Mouse (Mus musculus) kidney, embryonic 15.5 days (tissue): ENCODE measurements around the gene Minos1. TPM values are rescaled to one million over a fixed set of nuclear protein-coding genes. Genes with fewer than 3 reads are reported as not detected.

ENCODE experiments used
- ATAC-seq: fragments of 200-750 bp; cut with Nextera tagmentation; replicated peaks from 2 replicates; pipeline ENCODE4 v1.8.0; 2017; ENCODE audit warnings: moderate TSS enrichment; ENCODE audit not compliant: low FRiP score
- H3K27ac ChIP-seq: fragments of 300-500 bp; sonication (generic); 2 replicates; pipeline ENCODE4 v1.5.1; 2015; ENCODE audit warnings: mild to moderate bottlenecking, inconsistent platforms
- H3K27me3 ChIP-seq: fragments of 300-500 bp; sonication (generic); 2 replicates; pipeline ENCODE4 v1.6.1; 2015; ENCODE audit warnings: inconsistent platforms
- H3K36me3 ChIP-seq: fragments of 300-500 bp; sonication (generic); 2 replicates; pipeline ENCODE4 v1.6.1; 2015; ENCODE audit warnings: inconsistent platforms
- H3K4me1 ChIP-seq: fragments of 300-500 bp; sonication (generic); 2 replicates; pipeline ENCODE4 v1.6.1; 2015; ENCODE audit warnings: inconsistent platforms
- H3K4me2 ChIP-seq: fragments of 300-500 bp; sonication (generic); 2 replicates; pipeline ENCODE4 v1.6.1; 2015; ENCODE audit warnings: moderate library complexity, mild to moderate bottlenecking, inconsistent platforms
- H3K4me3 ChIP-seq: fragments of 300-500 bp; sonication (generic); replicated peaks from 2 replicates; pipeline ENCODE4 v1.5.1; 2015; ENCODE audit warnings: mild to moderate bottlenecking, inconsistent platforms
- H3K9ac ChIP-seq: fragments of 300-500 bp; sonication (generic); 2 replicates; pipeline ENCODE4 v1.6.1; 2015; ENCODE audit warnings: mild to moderate bottlenecking, inconsistent platforms
- H3K9me3 ChIP-seq: fragments of 300-500 bp; sonication (generic); replicated peaks from 2 replicates; pipeline ENCODE4 v1.6.1; 2016; ENCODE audit warnings: inconsistent platforms
- WGBS: fragments of 180-500 bp; shearing (Covaris S2); methylation state at CpG from one replicate; pipeline ENCODE4 v1.1.7; 2015; ENCODE audit warnings: mixed read lengths; 5-methylcytosine and 5-hydroxymethylcytosine counted together
- polyA plus RNA-seq: library from polyadenylated mRNA; unstranded; fragments of >200 nt; fragmentation: Nextera tagmentation; extraction: Ambion mirVana; gene quantifications from 2 replicates; pipeline ENCODE4 v1.2.1, GENCODE M21; 2015

The Minos1 gene
- polyA plus RNA-seq, 1 experiment from 2014 or later, result 522 TPM

DNA sequence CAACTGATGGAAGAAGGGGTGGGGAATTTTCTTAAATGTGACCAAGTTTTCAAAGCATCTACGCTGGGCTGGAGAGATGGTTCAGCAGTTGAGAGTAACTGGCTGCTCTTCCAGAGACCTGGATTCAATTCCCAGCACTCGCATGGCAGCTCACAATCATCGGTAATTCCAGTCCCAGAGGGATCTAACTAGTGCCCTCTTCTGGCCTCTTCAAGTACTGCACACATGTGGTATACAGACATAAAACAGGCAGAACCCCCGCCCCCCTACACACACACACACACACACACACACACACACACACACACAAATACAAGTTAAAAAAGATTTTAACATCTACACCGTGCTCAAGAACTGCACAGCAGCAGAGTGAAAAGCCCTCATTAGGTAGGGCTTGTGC is 15.2 kb downstream of the Minos1 start:
- Histone ChIP-seq H3K36me3 (no peaks in the 10 kb centered on the region), H3K27ac (no peak overlapping the region), H3K27me3 (no peaks in the 10 kb centered on the region), H3K4me1 (peaks cover 35% of the 10 kb centered on the region), H3K4me3 (no peak overlapping the region), H3K9ac (no peak overlapping the region), H3K4me2 (no peak overlapping the region), H3K9me3 (no peaks in the 10 kb centered on the region)
- no peak for ATAC-seq
- 91% methylated on average over 5 of the region's 5 CpGs for WGBS

DNA sequence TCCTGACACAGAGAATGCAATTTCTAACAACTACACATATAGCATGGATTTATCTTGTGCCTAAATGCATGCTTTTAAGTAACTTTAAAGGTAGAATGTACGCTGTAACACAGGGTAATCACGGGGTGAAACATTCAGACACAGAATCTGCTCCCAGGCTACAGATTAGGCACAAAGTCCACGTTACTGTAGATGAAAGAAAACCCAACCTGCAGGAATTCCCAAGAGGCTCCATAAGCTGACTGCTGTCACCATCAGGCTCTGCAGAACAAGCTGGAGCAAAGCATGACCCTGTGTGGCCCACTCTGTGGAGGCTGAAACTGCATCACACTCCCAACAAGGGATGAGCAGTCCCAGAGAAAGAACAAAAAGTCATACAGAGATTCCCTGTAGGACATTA is 18.4 kb downstream of the Minos1 start:
- WGBS, result 71% methylated on average over 3 of the region's 3 CpGs
- Histone ChIP-seq H3K27ac (peak overlapping the region; percentile 89), H3K4me2 (no peak overlapping the region)

DNA sequence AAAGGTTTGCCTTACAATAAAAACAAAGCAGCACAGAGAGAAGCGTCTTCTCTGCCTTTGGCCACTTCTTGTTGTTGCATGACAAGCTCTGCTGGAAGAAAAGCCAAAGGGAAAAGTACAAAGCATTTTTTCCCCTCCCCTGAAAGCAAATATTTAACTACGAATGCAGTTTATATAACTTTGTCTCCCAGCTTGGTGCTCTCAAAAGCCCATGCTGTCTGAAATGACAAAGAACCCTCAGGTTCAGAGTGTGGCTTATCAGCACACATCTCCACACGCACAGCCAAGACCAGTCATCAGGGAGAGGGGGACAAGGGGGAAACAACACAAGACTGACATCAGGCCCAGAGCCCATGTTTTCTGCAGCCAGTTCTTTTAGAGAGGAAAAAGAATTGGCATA is 19.5 kb downstream of the Minos1 start:
- Histone ChIP-seq H3K27ac (peak overlapping the region; percentile 89), H3K4me3 (no peak overlapping the region), H3K9ac (no peak overlapping the region), H3K9me3 (no peaks in the 10 kb centered on the region), H3K36me3 (no peaks in the 10 kb centered on the region), H3K4me2 (peak overlapping the region; percentile 36), H3K27me3 (no peaks in the 10 kb centered on the region), H3K4me1 (peaks cover 30% of the 10 kb centered on the region)
- no peak for ATAC-seq
- WGBS, result 9% methylated on average over 3 of the region's 3 CpGs

More for the DNA sequence above, 18.4 kb downstream of the Minos1 start:
- Histone ChIP-seq H3K9ac (no peak overlapping the region), H3K4me3 (no peak overlapping the region), H3K9me3 (no peaks in the 10 kb centered on the region), H3K27me3 (no peaks in the 10 kb centered on the region), H3K4me1 (peaks cover 34% of the 10 kb centered on the region), H3K36me3 (no peaks in the 10 kb centered on the region)
- ATAC-seq, result no peak

- Histone ChIP-seq H3K4me2 (peak overlapping the region; percentile 36), H3K27me3 (no peaks in the 10 kb centered on the region), H3K27ac (peak overlapping the region; percentile 89), H3K9ac (no peak overlapping the region), H3K9me3 (no peaks in the 10 kb centered on the region), H3K36me3 (no peaks in the 10 kb centered on the region), H3K4me1 (peaks cover 32% of the 10 kb centered on the region), H3K4me3 (no peak overlapping the region)
- ATAC-seq, result no peak
- whole genome bisulfite sequencing, result 50% methylated on average over 3 of the region's 3 CpGs
Observed at GRCm38 (mm10) chr4:139110858-139111257, 20.1 kb downstream of the Minos1 start.

DNA sequence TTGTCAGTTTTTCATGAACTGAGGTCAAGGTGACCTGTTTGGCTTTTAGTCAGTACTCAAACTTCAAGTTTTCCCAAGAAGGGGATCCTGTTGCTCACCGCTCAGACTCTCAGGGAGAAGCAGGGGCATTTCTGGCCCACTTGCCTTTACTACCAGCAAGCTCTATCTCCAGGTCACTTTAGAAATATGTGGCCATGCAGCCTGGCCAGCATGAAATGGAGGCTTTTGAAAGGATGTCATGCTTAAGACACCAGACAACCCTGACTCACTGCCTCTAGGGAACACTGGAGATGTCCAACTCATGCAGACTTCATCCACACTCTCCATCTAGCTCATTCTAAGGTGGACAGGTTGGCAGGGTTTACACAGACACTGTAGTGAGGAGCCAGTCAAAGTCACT is 25.5 kb downstream of the Minos1 start:
- Histone ChIP-seq H3K4me2 (no peak overlapping the region), H3K27ac (no peak overlapping the region), H3K9me3 (no peaks in the 10 kb centered on the region), H3K9ac (no peak overlapping the region), H3K4me1 (peaks cover 7% of the 10 kb centered on the region), H3K4me3 (no peak overlapping the region), H3K36me3 (peaks cover 32% of the 10 kb centered on the region), H3K27me3 (no peaks in the 10 kb centered on the region)
- no peak for ATAC-seq
- 83% methylated on average over 1 of the region's 1 CpGs for whole genome bisulfite sequencing

GRCm38 (mm10) chr4:139101546-139101945 is 29.4 kb downstream of the Minos1 start:
- no peak for ATAC-seq
- no peak overlapping the region for H3K27ac ChIP-seq
- H3K9ac ChIP-seq, result no peak overlapping the region
- H3K4me1 ChIP-seq, result peaks cover 8% of the 10 kb centered on the region
- H3K36me3 ChIP-seq, result peaks cover 32% of the 10 kb centered on the region
- H3K27me3 ChIP-seq, result no peaks in the 10 kb centered on the region
- no peak overlapping the region for H3K4me3 ChIP-seq
- 82% methylated on average over 6 of the region's 6 CpGs for WGBS
- no peaks in the 10 kb centered on the region for H3K9me3 ChIP-seq
- H3K4me2 ChIP-seq, result no peak overlapping the region

- H3K4me1 ChIP-seq, result peaks cover 18% of the 10 kb centered on the region
- no peak overlapping the region for H3K27ac ChIP-seq
- no peaks in the 10 kb centered on the region for H3K27me3 ChIP-seq
- no peak overlapping the region for H3K9ac ChIP-seq
- 91% methylated on average over 8 of the region's 8 CpGs for WGBS
- peaks cover 32% of the 10 kb centered on the region for H3K36me3 ChIP-seq
- H3K9me3 ChIP-seq, result no peaks in the 10 kb centered on the region
- H3K4me3 ChIP-seq, result no peak overlapping the region
- ATAC-seq, result no peak
- H3K4me2 ChIP-seq, result no peak overlapping the region
Observed at GRCm38 (mm10) chr4:139100326-139100725, 30.6 kb downstream of the Minos1 start.

DNA sequence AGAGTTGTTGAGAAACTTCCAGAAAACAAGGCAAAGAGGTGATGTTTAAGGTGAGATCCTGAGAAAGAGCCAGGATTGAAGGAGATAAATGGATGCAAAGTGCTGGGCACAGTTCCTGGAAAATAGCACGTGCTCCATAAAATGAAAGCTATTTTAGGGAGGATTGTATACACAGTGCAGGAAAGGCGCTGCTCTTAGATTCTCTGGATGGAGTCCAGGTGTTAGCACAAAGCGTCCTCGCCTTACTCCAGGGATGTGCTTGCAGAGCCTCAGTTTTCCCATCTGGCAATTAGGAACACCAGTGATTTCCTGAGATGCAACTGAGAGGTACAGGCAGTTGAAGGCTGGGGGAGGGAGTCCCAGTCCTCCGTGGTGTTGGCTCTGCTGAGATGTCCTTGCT is 34.7 kb downstream of the Minos1 start:
- Histone ChIP-seq H3K4me1 (peaks cover 43% of the 10 kb centered on the region), H3K9me3 (0 out of 2 replicates have a peak, but pooled peaks cover 7% of the 10 kb centered on the region), H3K36me3 (peaks cover 1% of the 10 kb centered on the region; the same call in 1 of the 2 replicates), H3K9ac (no peak overlapping the region), H3K27ac (no peak overlapping the region), H3K27me3 (peaks cover 25% of the 10 kb centered on the region), H3K4me3 (no peak overlapping the region), H3K4me2 (no peak overlapping the region)
- ATAC-seq, result no peak
- WGBS, result 39% methylated on average over 5 of the region's 5 CpGs

GRCm38 (mm10) chr4:139095406-139095805 is 35.5 kb downstream of the Minos1 start:
- no peaks in the 10 kb centered on the region for H3K36me3 ChIP-seq
- WGBS, result 37% methylated on average over 1 of the region's 1 CpGs
- peak overlapping the region; percentile 1; the same call in 1 of the 2 replicates for H3K27ac ChIP-seq
- no peak overlapping the region for H3K4me3 ChIP-seq
- 0 out of 2 replicates have a peak, but pooled peaks cover 7% of the 10 kb centered on the region for H3K9me3 ChIP-seq
- peaks cover 51% of the 10 kb centered on the region for H3K4me1 ChIP-seq
- H3K9ac ChIP-seq, result no peak overlapping the region
- ATAC-seq, result no peak
- H3K27me3 ChIP-seq, result peaks cover 33% of the 10 kb centered on the region
- H3K4me2 ChIP-seq, result no peak overlapping the region

GRCm38 (mm10) chr4:139093196-139093530 is 37.8 kb downstream of the Minos1 start:
- 22% methylated on average over 13 of the region's 13 CpGs for WGBS
- no peaks in the 10 kb centered on the region for H3K36me3 ChIP-seq
- ATAC-seq, result no peak
- peak overlapping the region; percentile 69 for H3K4me3 ChIP-seq
- H3K4me2 ChIP-seq, result peak overlapping the region; percentile 99
- peaks cover 52% of the 10 kb centered on the region for H3K4me1 ChIP-seq
- peaks cover 36% of the 10 kb centered on the region for H3K27me3 ChIP-seq
- 0 out of 2 replicates have a peak, but pooled peaks cover 7% of the 10 kb centered on the region for H3K9me3 ChIP-seq
- no peak overlapping the region for H3K27ac ChIP-seq
- peak overlapping the region; percentile 67 for H3K9ac ChIP-seq

- peak; percentile 48; the same call in 1 of the 2 replicates for ATAC-seq
- H3K4me1 ChIP-seq, result peaks cover 52% of the 10 kb centered on the region
- H3K27ac ChIP-seq, result peak within 1 kb of the TSS; percentile 48
- peak within 1 kb of the TSS; percentile 69 for H3K4me3 ChIP-seq
- H3K27me3 ChIP-seq, result peaks cover 36% of the 10 kb centered on the region
- WGBS, result under 1% methylated on average over 103 of the region's 105 CpGs
- peak within 1 kb of the TSS; percentile 99 for H3K4me2 ChIP-seq
- 0 out of 2 replicates have a peak, but pooled peaks cover 7% of the 10 kb centered on the region for H3K9me3 ChIP-seq
- peak within 1 kb of the TSS; percentile 67 for H3K9ac ChIP-seq
- no peaks in the 10 kb centered on the region for H3K36me3 ChIP-seq
Observed at GRCm38 (mm10) chr4:139092356-139093195, 38.3 kb downstream of the Minos1 start, which contains the start of gene Nbl1. Gene Nbl1, minus strand, starts transcription at chr4:139092993.

GRCm38 (mm10) chr4:139091478-139092355 is 39.2 kb downstream of the Minos1 start:
- 0 out of 2 replicates have a peak, but pooled peaks cover 7% of the 10 kb centered on the region for H3K9me3 ChIP-seq
- H3K4me3 ChIP-seq, result peak overlapping the region; percentile 69
- peaks cover 52% of the 10 kb centered on the region for H3K4me1 ChIP-seq
- peak overlapping the region; percentile 32; the same call in 1 of the 2 replicates for H3K27ac ChIP-seq
- peaks cover 36% of the 10 kb centered on the region for H3K27me3 ChIP-seq
- no peak; the same call in 1 of the 2 replicates for ATAC-seq
- H3K4me2 ChIP-seq, result peak overlapping the region; percentile 99
- H3K9ac ChIP-seq, result peak overlapping the region; percentile 67
- no peaks in the 10 kb centered on the region for H3K36me3 ChIP-seq
- WGBS, result 5% methylated on average over 28 of the region's 28 CpGs
